Mouse (Mus musculus): ENCODE data around the gene Fam20c. TPM values are rescaled to one million over a fixed set of nuclear protein-coding genes. Genes with fewer than 3 reads are reported as not detected.
A peak's percentile ranks its signal among the peaks of the same experiment; 100 is the strongest.

Fam20c gene
- polyA plus RNA-seq, 1 experiment from 2014 or later = 4.6 TPM

- Histone ChIP-seq H3K4me1 (peaks cover 29% of the 10 kb centered on the region), H3K9me3 (no peaks in the 10 kb centered on the region), H3K27ac (replicated peaks) (0 out of 2 replicates have a peak overlapping the region, but pooled peaks have one; percentile 6), H3K36me3 (replicated peaks) (no peaks in the 10 kb centered on the region), H3K27me3 (replicated peaks; ENCODE audit: low read depth, poor library complexity, severe bottlenecking) (peaks cover 32% of the 10 kb centered on the region), H3K4me3 (no peak overlapping the region)
- 51% methylated on average over 5 of the region's 5 CpGs for WGBS
- no peak for DNase-seq (ENCODE audit: low spot score)
These were observed 7.6 kb downstream of the Fam20c start for GRCm38 (mm10) chr5:138761836-138762334.

GRCm38 (mm10) chr5:138762361-138762760, 8.0 kb downstream of the Fam20c start:
- 78% methylated on average over 4 of the region's 4 CpGs for WGBS
- Histone ChIP-seq H3K4me1 (peaks cover 24% of the 10 kb centered on the region), H3K27ac (replicated peaks) (peak overlapping the region; percentile 6; the same call in 1 of the 2 replicates), H3K9me3 (no peaks in the 10 kb centered on the region), H3K27me3 (replicated peaks; ENCODE audit: low read depth, poor library complexity, severe bottlenecking) (peaks cover 27% of the 10 kb centered on the region), H3K4me3 (no peak overlapping the region), H3K36me3 (replicated peaks) (no peaks in the 10 kb centered on the region)
- DNase-seq (ENCODE audit: low spot score) = no peak

- 0 out of 2 replicates have a peak, but pooled peaks cover 7% of the 10 kb centered on the region for H3K27me3 ChIP-seq (replicated peaks; ENCODE audit: low read depth, poor library complexity, severe bottlenecking)
- 80% methylated on average over 8 of the region's 8 CpGs for WGBS
- no peak overlapping the region for H3K27ac ChIP-seq (replicated peaks)
- no peak for DNase-seq (ENCODE audit: low spot score)
- H3K9me3 ChIP-seq = no peaks in the 10 kb centered on the region
- no peak overlapping the region for H3K4me3 ChIP-seq
- peaks cover 23% of the 10 kb centered on the region for H3K4me1 ChIP-seq
- H3K36me3 ChIP-seq (replicated peaks) = no peaks in the 10 kb centered on the region
These were observed 10.3 kb downstream of the Fam20c start for GRCm38 (mm10) chr5:138764601-138765000.

GRCm38 (mm10) chr5:138767650-138768049, 13.3 kb downstream of the Fam20c start:
- Histone ChIP-seq H3K27ac (replicated peaks) (no peak overlapping the region), H3K27me3 (replicated peaks; ENCODE audit: low read depth, poor library complexity, severe bottlenecking) (0 out of 2 replicates have a peak, but pooled peaks cover 2% of the 10 kb centered on the region), H3K9me3 (no peaks in the 10 kb centered on the region), H3K4me3 (no peak overlapping the region), H3K4me1 (peaks cover 2% of the 10 kb centered on the region; the same call in 1 of the 2 replicates), H3K36me3 (replicated peaks) (no peaks in the 10 kb centered on the region)
- DNase-seq (ENCODE audit: low spot score) = no peak
- 85% methylated on average over 11 of the region's 11 CpGs for WGBS

- 88% methylated on average over 2 of the region's 2 CpGs for WGBS
- Histone ChIP-seq H3K9me3 (no peaks in the 10 kb centered on the region), H3K36me3 (replicated peaks) (no peaks in the 10 kb centered on the region), H3K4me3 (no peak overlapping the region), H3K27ac (replicated peaks) (no peak overlapping the region), H3K27me3 (replicated peaks; ENCODE audit: low read depth, poor library complexity, severe bottlenecking) (0 out of 2 replicates have a peak, but pooled peaks cover 2% of the 10 kb centered on the region), H3K4me1 (peaks cover 9% of the 10 kb centered on the region)
- no peak for DNase-seq (ENCODE audit: low spot score)
These were observed 14.4 kb downstream of the Fam20c start for GRCm38 (mm10) chr5:138768704-138769103.

- Histone ChIP-seq H3K4me1 (peaks cover 9% of the 10 kb centered on the region), H3K4me3 (no peak overlapping the region), H3K9me3 (no peaks in the 10 kb centered on the region), H3K36me3 (replicated peaks) (no peaks in the 10 kb centered on the region), H3K27ac (replicated peaks) (no peak overlapping the region), H3K27me3 (replicated peaks; ENCODE audit: low read depth, poor library complexity, severe bottlenecking) (0 out of 2 replicates have a peak, but pooled peaks cover 2% of the 10 kb centered on the region)
- no peak for DNase-seq (ENCODE audit: low spot score)
- WGBS = 84% methylated on average over 5 of the region's 5 CpGs
These were observed 14.8 kb downstream of the Fam20c start for GRCm38 (mm10) chr5:138769126-138769525.

- Histone ChIP-seq H3K4me1 (peaks cover 26% of the 10 kb centered on the region), H3K36me3 (replicated peaks) (no peaks in the 10 kb centered on the region), H3K9me3 (no peaks in the 10 kb centered on the region), H3K27ac (replicated peaks) (no peak overlapping the region), H3K4me3 (no peak overlapping the region), H3K27me3 (replicated peaks; ENCODE audit: low read depth, poor library complexity, severe bottlenecking) (no peaks in the 10 kb centered on the region)
- 95% methylated on average over 5 of the region's 5 CpGs for WGBS
- DNase-seq (ENCODE audit: low spot score) = no peak
These were observed 20.8 kb downstream of the Fam20c start for GRCm38 (mm10) chr5:138775096-138775495.

GRCm38 (mm10) chr5:138776346-138776745, 22.0 kb downstream of the Fam20c start:
- no peak for DNase-seq (ENCODE audit: low spot score)
- Histone ChIP-seq H3K36me3 (replicated peaks) (no peaks in the 10 kb centered on the region), H3K4me1 (peaks cover 26% of the 10 kb centered on the region), H3K27ac (replicated peaks) (no peak overlapping the region), H3K4me3 (no peak overlapping the region), H3K27me3 (replicated peaks; ENCODE audit: low read depth, poor library complexity, severe bottlenecking) (no peaks in the 10 kb centered on the region), H3K9me3 (no peaks in the 10 kb centered on the region)
- 58% methylated on average over 1 of the region's 1 CpGs for WGBS

GRCm38 (mm10) chr5:138778731-138779463, 24.6 kb downstream of the Fam20c start:
- no peak overlapping the region for H3K4me3 ChIP-seq
- peak; percentile 25 for DNase-seq (ENCODE audit: low spot score)
- WGBS = 66% methylated on average over 9 of the region's 9 CpGs
- no peaks in the 10 kb centered on the region for H3K36me3 ChIP-seq (replicated peaks)
- H3K27ac ChIP-seq (replicated peaks) = peak overlapping the region; percentile 60
- no peaks in the 10 kb centered on the region for H3K9me3 ChIP-seq
- peaks cover 23% of the 10 kb centered on the region for H3K4me1 ChIP-seq
- H3K27me3 ChIP-seq (replicated peaks; ENCODE audit: low read depth, poor library complexity, severe bottlenecking) = no peaks in the 10 kb centered on the region

GRCm38 (mm10) chr5:138779655-138780054, 25.3 kb downstream of the Fam20c start:
- Histone ChIP-seq H3K4me3 (no peak overlapping the region), H3K4me1 (peaks cover 23% of the 10 kb centered on the region), H3K9me3 (no peaks in the 10 kb centered on the region), H3K27ac (replicated peaks) (0 out of 2 replicates have a peak overlapping the region, but pooled peaks have one; percentile 60), H3K36me3 (replicated peaks) (no peaks in the 10 kb centered on the region), H3K27me3 (replicated peaks; ENCODE audit: low read depth, poor library complexity, severe bottlenecking) (no peaks in the 10 kb centered on the region)
- WGBS = 75% methylated on average over 3 of the region's 3 CpGs
- DNase-seq (ENCODE audit: low spot score) = no peak

GRCm38 (mm10) chr5:138782697-138783096, 28.4 kb downstream of the Fam20c start:
- H3K27me3 ChIP-seq (replicated peaks; ENCODE audit: low read depth, poor library complexity, severe bottlenecking) = no peaks in the 10 kb centered on the region
- no peak overlapping the region for H3K27ac ChIP-seq (replicated peaks)
- DNase-seq (ENCODE audit: low spot score) = no peak
- peaks cover 23% of the 10 kb centered on the region for H3K4me1 ChIP-seq
- WGBS = 97% methylated on average over 1 of the region's 1 CpGs
- H3K36me3 ChIP-seq (replicated peaks) = no peaks in the 10 kb centered on the region
- H3K9me3 ChIP-seq = no peaks in the 10 kb centered on the region
- no peak overlapping the region for H3K4me3 ChIP-seq

GRCm38 (mm10) chr5:138783181-138783580, 28.9 kb downstream of the Fam20c start:
- 79% methylated on average over 8 of the region's 8 CpGs for WGBS
- no peaks in the 10 kb centered on the region for H3K27me3 ChIP-seq (replicated peaks; ENCODE audit: low read depth, poor library complexity, severe bottlenecking)
- no peaks in the 10 kb centered on the region for H3K36me3 ChIP-seq (replicated peaks)

GRCm38 (mm10) chr5:138785986-138786515, 31.7 kb downstream of the Fam20c start:
- H3K9me3 ChIP-seq = no peaks in the 10 kb centered on the region
- 86% methylated on average over 3 of the region's 3 CpGs for WGBS

More at GRCm38 (mm10) chr5:138783181-138783580, 28.9 kb downstream of the Fam20c start:
- Histone ChIP-seq H3K4me3 (no peak overlapping the region), H3K27ac (replicated peaks) (no peak overlapping the region), H3K4me1 (peaks cover 23% of the 10 kb centered on the region), H3K9me3 (no peaks in the 10 kb centered on the region)
- DNase-seq (ENCODE audit: low spot score) = no peak

More at GRCm38 (mm10) chr5:138785986-138786515, 31.7 kb downstream of the Fam20c start:
- Histone ChIP-seq H3K4me3 (no peak overlapping the region), H3K27ac (replicated peaks) (no peak overlapping the region), H3K27me3 (replicated peaks; ENCODE audit: low read depth, poor library complexity, severe bottlenecking) (no peaks in the 10 kb centered on the region), H3K36me3 (replicated peaks) (no peaks in the 10 kb centered on the region), H3K4me1 (peaks cover 14% of the 10 kb centered on the region; the same call in 1 of the 2 replicates)
- no peak for DNase-seq (ENCODE audit: low spot score)

Data from embryonic facial prominence, embryonic 10.5 days (tissue).